Mouse (Mus musculus) E14TG2a.4 (cell line): ENCODE measurements at regions not wholly inside any gene's neighbourhood (a gene's known extent, or its start where the extent isn't known, plus 50 kb on each side); places are given as distances from the start of the nearest gene placed in this dataset.

Source experiments
- H3K27me3 ChIP-seq: 2 replicates; pipeline ENCODE4 v1.6.1; 2014; ENCODE audit warnings: low read length, control low read depth; ENCODE audit not compliant: insufficient read depth
- H3K36me3 ChIP-seq: 2 replicates; pipeline ENCODE4 v1.6.1; 2014; ENCODE audit warnings: low read length, control low read depth; ENCODE audit not compliant: insufficient read depth
- H3K4me1 ChIP-seq: replicated peaks from 2 replicates; pipeline ENCODE4 v1.6.1; 2014; ENCODE audit warnings: low read depth, low read length, control low read depth
- H3K4me3 ChIP-seq: replicated peaks from 2 replicates; pipeline ENCODE4 v1.5.1; 2014; ENCODE audit warnings: mild to moderate bottlenecking, low read length
- H3K9me3 ChIP-seq: 2 replicates; pipeline ENCODE4 v1.6.1; 2014; ENCODE audit warnings: low read length, control low read depth
- CTCF ChIP-seq: conservative IDR thresholded peaks from 2 replicates; pipeline ENCODE4 v1.5.1; 2014; ENCODE audit warnings: low read length
- NANOG ChIP-seq: IDR thresholded peaks from 2 replicates; pipeline ENCODE4 v1.6.1; 2014; ENCODE audit warnings: borderline replicate concordance, low read length, mixed read lengths
- POU5F1 ChIP-seq: IDR thresholded peaks from 2 replicates; pipeline ENCODE4 v1.6.1; 2014; ENCODE audit warnings: low read length, borderline replicate concordance

DNA sequence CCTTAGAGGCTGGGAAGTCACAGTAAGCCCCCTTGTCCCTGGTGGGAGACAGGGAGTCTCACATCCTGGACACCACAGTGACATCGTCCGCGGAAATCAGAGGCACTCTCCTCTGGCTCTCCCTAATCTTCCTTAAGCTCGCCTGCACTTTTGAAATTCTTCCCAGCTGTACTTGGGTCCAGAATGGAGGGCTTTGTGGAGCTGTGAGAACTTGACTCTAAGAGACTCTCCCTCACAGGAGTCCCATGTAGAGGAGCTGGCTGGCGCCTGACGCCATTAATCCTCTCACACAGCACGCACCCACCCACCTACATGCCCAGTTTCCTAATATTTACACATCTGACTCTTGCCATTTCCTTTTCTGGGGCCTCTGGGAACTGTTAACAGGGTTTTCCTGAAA, 492.8 kb downstream of the Ccdc171 start:
- no peaks in the 10 kb centered on the region for H3K36me3 ChIP-seq
- TF ChIP-seq NANOG (no peak), CTCF (no peak), POU5F1 (no peak)
- 0 out of 2 replicates have a peak, but pooled peaks cover 2% of the 10 kb centered on the region for H3K27me3 ChIP-seq
- H3K4me1 ChIP-seq: peaks cover 24% of the 10 kb centered on the region
- no peaks in the 10 kb centered on the region for H3K9me3 ChIP-seq
- H3K4me3 ChIP-seq: no peak overlapping the region

DNA sequence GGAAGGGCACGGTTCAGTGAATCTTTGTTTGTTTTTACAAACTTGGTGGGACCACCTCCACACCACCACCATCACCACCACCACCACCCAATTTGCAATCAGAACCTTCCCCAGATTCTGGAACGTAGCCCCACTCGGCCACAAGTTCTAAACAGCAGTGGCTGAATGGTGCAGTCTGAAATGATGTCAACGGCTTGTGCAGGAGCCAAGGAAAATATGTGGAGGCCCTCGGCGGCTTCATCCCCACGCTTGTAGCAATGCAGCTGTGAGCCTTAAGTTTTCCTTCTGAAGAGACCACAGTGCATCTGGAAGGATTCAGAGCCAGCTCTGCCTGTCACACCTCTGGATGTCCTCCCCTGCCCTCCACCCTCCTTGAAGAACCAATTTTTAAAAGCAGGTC, 493.4 kb downstream of the Ccdc171 start:
- Histone ChIP-seq H3K36me3 (no peaks in the 10 kb centered on the region), H3K4me1 (peaks cover 24% of the 10 kb centered on the region), H3K4me3 (no peak overlapping the region), H3K9me3 (no peaks in the 10 kb centered on the region), H3K27me3 (0 out of 2 replicates have a peak, but pooled peaks cover 2% of the 10 kb centered on the region)
- TF ChIP-seq POU5F1: no peak
- TF ChIP-seq NANOG: no peak
- no peak for TF ChIP-seq CTCF

DNA sequence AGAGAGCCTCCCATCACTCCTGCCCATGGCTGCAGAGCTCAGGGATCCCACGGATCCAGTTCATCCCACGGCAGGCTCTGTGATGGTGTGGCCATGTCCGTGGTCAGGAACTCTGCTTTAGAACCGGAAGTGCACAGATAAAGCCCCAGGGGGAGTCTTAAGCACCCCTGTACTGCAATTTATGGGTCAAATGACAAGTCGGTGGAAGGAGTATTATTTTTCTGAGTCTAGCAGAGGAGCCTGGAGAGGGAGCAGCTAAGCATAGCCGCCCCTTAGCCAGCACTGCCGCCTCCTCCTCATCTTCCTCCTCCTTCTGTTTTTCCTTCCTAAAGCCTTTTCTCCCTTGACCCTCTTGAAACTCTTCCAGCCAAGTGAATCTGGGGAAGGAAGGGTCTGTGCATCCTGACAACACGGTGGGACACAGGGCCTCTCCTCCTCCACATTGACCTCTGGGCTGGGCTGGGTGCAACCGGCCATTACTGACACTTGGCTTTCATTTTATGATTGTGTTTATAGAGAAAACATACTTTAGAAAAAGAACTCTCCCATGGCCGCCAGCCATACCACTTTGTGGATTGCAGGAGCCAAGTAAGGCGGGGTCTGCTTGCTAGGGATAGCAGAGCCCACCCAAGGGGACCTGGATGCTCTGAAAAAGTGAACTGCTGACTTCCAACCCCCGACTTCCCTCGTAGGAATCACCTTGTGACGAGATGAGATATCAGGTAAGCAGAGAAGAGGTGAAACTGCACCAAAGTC, 494.3 kb downstream of the Ccdc171 start:
- TF ChIP-seq NANOG: no peak
- TF ChIP-seq CTCF: no peak
- TF ChIP-seq POU5F1: no peak
- peaks cover 3% of the 10 kb centered on the region; the same call in 1 of the 2 replicates for H3K9me3 ChIP-seq
- H3K27me3 ChIP-seq: 0 out of 2 replicates have a peak, but pooled peaks cover 2% of the 10 kb centered on the region
- H3K4me1 ChIP-seq: peaks cover 24% of the 10 kb centered on the region
- H3K4me3 ChIP-seq: no peak overlapping the region
- H3K36me3 ChIP-seq: no peaks in the 10 kb centered on the region

DNA sequence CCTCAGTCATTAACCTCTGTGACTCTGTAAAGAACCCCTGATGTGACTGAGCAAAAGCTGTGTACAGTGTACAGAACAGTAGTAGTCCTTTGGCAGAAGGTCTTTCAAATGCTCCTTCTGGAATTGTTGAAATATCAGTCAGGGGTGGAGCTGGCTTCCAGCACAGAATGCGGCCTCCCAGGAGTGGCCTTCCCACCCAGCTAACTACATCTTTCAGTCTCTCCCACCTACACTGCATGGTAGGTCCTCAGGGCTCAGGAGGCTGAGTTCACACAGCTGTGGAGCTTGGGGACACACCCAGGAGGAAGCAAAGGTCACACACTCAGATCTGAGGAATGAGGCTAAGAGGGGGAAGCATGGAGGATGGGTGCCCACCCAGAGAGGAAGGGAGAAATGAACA, 495.3 kb downstream of the Ccdc171 start:
- H3K36me3 ChIP-seq: no peaks in the 10 kb centered on the region
- 0 out of 2 replicates have a peak, but pooled peaks cover 2% of the 10 kb centered on the region for H3K27me3 ChIP-seq
- no peak overlapping the region for H3K4me3 ChIP-seq
- TF ChIP-seq POU5F1 (no peak), CTCF (no peak), NANOG (no peak)
- peaks cover 3% of the 10 kb centered on the region; the same call in 1 of the 2 replicates for H3K9me3 ChIP-seq
- H3K4me1 ChIP-seq: peaks cover 24% of the 10 kb centered on the region

DNA sequence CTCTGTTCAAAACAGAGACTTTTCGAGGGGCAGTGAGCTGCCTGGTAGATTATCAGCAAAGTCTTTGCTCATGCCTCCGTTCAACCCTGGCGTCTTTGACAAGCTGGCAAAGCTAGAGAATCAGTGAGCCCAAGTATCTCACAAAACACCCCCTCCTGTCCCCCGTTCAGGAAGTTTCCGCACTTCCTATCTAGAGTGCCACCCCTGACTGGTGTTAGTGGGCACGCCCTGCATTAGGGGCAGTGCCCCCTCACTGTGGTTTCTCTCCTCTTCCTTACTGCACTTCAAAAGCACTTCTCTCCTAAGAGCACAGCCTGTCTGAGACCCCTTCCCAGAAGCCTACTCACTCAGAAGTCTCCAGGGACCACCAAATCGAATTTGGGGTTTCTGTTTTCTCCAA, 497.0 kb downstream of the Ccdc171 start:
- H3K36me3 ChIP-seq: no peaks in the 10 kb centered on the region
- peaks cover 24% of the 10 kb centered on the region for H3K4me1 ChIP-seq
- no peak overlapping the region for H3K4me3 ChIP-seq
- H3K27me3 ChIP-seq: 0 out of 2 replicates have a peak, but pooled peaks cover 2% of the 10 kb centered on the region
- TF ChIP-seq POU5F1: no peak
- H3K9me3 ChIP-seq: peaks cover 3% of the 10 kb centered on the region; the same call in 1 of the 2 replicates

DNA sequence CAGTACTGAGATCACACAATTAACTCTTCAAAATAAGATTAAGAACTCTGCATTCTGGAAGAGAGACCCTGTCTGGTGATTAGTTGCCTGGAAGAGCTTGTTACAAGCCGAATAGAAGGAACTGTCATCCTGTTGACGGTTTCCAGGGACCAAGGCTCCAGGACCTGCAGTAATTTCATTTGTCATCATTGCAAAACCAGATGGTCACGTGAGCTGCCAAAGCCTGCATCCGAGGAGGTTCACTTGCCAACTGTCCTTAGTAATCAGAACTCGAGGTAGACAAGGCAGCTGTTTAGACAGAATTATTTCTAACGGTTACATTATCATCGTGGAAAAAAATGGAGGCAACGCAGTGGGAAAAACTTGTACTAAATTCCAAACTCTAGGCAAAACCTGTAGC, 500.8 kb downstream of the Ccdc171 start:
- H3K9me3 ChIP-seq: peaks cover 3% of the 10 kb centered on the region; the same call in 1 of the 2 replicates
- TF ChIP-seq POU5F1 (no peak), NANOG (no peak), CTCF (no peak)

DNA sequence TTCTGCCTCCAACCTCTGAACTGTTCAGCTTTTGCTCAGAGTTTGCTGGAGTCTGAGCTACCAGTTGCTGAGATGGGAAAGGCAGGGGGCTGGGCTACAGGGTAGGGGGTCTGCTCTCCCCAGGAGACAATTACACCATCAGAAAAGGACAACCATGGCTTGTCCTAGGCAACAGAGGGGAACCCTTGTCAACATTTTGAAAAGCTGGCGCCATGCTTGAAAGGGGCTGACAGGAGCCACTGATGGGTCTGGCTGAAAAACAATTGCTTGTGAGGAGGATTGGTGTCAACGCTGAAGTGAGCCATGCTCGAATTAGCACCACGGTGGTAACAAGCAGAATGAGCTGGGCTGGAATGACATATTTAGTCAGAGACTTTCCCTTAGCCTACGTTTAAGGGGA, 502.8 kb downstream of the Ccdc171 start:
- Histone ChIP-seq H3K4me3 (no peak overlapping the region), H3K4me1 (peaks cover 9% of the 10 kb centered on the region), H3K27me3 (peaks cover 8% of the 10 kb centered on the region; the same call in 1 of the 2 replicates), H3K9me3 (peaks cover 3% of the 10 kb centered on the region; the same call in 1 of the 2 replicates), H3K36me3 (no peaks in the 10 kb centered on the region)
- TF ChIP-seq POU5F1: no peak
- no peak for TF ChIP-seq NANOG
- TF ChIP-seq CTCF: no peak

More for the DNA sequence above, 500.8 kb downstream of the Ccdc171 start:
- H3K4me3 ChIP-seq: no peak overlapping the region
- H3K27me3 ChIP-seq: peaks cover 8% of the 10 kb centered on the region; the same call in 1 of the 2 replicates
- no peaks in the 10 kb centered on the region for H3K36me3 ChIP-seq
- H3K4me1 ChIP-seq: peaks cover 13% of the 10 kb centered on the region

DNA sequence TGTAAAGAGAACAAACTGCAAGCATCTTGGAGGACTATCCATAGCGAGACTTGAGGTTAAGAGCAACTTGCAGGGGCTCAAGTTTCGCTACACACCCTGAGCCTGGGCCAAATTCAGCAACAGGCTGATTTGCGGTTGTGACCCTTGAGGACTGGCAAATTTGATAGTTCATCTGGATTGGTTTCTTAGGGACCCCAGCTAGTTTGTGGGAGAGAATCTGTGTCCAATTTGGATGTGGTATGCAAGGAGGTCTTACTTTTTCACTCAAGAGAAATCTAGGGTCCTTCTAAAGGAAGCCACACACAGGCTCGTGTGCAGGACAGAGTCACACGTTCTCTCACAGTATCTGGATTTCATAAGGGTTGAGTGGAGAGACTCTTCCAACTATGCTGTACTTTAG, 505.6 kb downstream of the Ccdc171 start:
- Histone ChIP-seq H3K4me3 (no peak overlapping the region), H3K27me3 (peaks cover 8% of the 10 kb centered on the region; the same call in 1 of the 2 replicates), H3K36me3 (no peaks in the 10 kb centered on the region), H3K9me3 (no peaks in the 10 kb centered on the region), H3K4me1 (peaks cover 9% of the 10 kb centered on the region)
- TF ChIP-seq CTCF: no peak
- TF ChIP-seq NANOG: no peak
- TF ChIP-seq POU5F1: no peak

DNA sequence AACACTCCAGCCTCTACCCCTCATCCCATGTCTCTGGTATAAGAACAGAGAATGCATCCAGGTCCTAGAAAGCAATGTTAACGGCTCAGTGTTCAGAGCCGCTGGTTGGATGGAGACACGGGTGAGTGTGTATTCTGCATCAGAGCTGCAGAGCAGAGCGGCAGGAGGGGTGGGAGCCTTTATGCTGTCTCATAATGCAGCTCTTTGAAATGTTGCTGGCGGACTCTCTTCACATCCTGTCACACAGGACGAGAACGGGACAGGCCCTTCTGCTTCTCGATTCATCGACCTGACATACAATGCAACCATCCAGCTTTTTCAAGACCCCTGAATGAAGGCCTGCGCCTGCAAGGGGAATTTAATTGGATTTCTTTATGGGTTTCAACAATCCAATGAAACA, 507.2 kb downstream of the Ccdc171 start:
- Histone ChIP-seq H3K9me3 (no peaks in the 10 kb centered on the region), H3K36me3 (no peaks in the 10 kb centered on the region), H3K27me3 (peaks cover 8% of the 10 kb centered on the region; the same call in 1 of the 2 replicates), H3K4me1 (peaks cover 8% of the 10 kb centered on the region), H3K4me3 (no peak overlapping the region)
- TF ChIP-seq NANOG: no peak
- no peak for TF ChIP-seq POU5F1
